Mouse (Mus musculus): ENCODE measurements at regions not wholly inside any gene's neighbourhood (a gene's known extent, or its start where the extent isn't known, plus 50 kb on each side); places are given as distances from the start of the nearest gene placed in this dataset.
"Not testable (repeated sequence)": the region's sequence is repeated elsewhere in the genome, so short reads cannot be mapped to it uniquely, and the experiment has no call there.

- H3K4me3 ChIP-seq (replicated peaks; ENCODE audit: low read length) = no peak overlapping the region
- H3K36me3 ChIP-seq (ENCODE audit: insufficient read depth, low read length) = no peaks in the 10 kb centered on the region
- no peaks in the 10 kb centered on the region for H3K4me1 ChIP-seq (replicated peaks; ENCODE audit: low read depth, low read length)
- H3K9me3 ChIP-seq (ENCODE audit: low read length) = peaks cover 9% of the 10 kb centered on the region
- TF ChIP-seq CTCF (conservative IDR thresholded peaks at IDR 0.05; ENCODE audit: low read length) (no peak), NANOG (IDR thresholded peaks at IDR 0.05; ENCODE audit: borderline replicate concordance, low read length) (no peak), POU5F1 (IDR thresholded peaks at IDR 0.05; ENCODE audit: borderline replicate concordance, low read length) (no peak)
- no peaks in the 10 kb centered on the region for H3K27me3 ChIP-seq (ENCODE audit: insufficient read depth, low read length)
These were observed 160.8 kb downstream of the Stard3nl start for GRCm38 (mm10) chr13:19234700-19235374.

- H3K36me3 ChIP-seq (ENCODE audit: insufficient read depth, low read length); H3K4me1 ChIP-seq (replicated peaks; ENCODE audit: low read depth, low read length); H3K27me3 ChIP-seq (ENCODE audit: insufficient read depth, low read length); H3K9me3 ChIP-seq (ENCODE audit: low read length); H3K4me3 ChIP-seq (replicated peaks; ENCODE audit: low read length): not testable (repeated sequence)
These were observed 175.6 kb downstream of the Stard3nl start for GRCm38 (mm10) chr13:19220004-19220403.

GRCm38 (mm10) chr13:19219383-19219991 lies 176.1 kb downstream of the Stard3nl start:
- H3K36me3 ChIP-seq (ENCODE audit: insufficient read depth, low read length); H3K4me1 ChIP-seq (replicated peaks; ENCODE audit: low read depth, low read length); H3K27me3 ChIP-seq (ENCODE audit: insufficient read depth, low read length); H3K4me3 ChIP-seq (replicated peaks; ENCODE audit: low read length); H3K9me3 ChIP-seq (ENCODE audit: low read length): not testable (repeated sequence)

- H3K27me3 ChIP-seq (ENCODE audit: insufficient read depth, low read length) = no peaks in the 10 kb centered on the region
- no peaks in the 10 kb centered on the region for H3K4me1 ChIP-seq (replicated peaks; ENCODE audit: low read depth, low read length)
- H3K36me3 ChIP-seq (ENCODE audit: insufficient read depth, low read length) = no peaks in the 10 kb centered on the region
- H3K4me3 ChIP-seq (replicated peaks; ENCODE audit: low read length) = no peak overlapping the region
- peaks cover 27% of the 10 kb centered on the region for H3K9me3 ChIP-seq (ENCODE audit: low read length)
- TF ChIP-seq NANOG (IDR thresholded peaks at IDR 0.05; ENCODE audit: borderline replicate concordance, low read length) (no peak), CTCF (conservative IDR thresholded peaks at IDR 0.05; ENCODE audit: low read length) (no peak), POU5F1 (IDR thresholded peaks at IDR 0.05; ENCODE audit: borderline replicate concordance, low read length) (no peak)
These were observed 190.9 kb downstream of the Stard3nl start for GRCm38 (mm10) chr13:19204669-19205068.

GRCm38 (mm10) chr13:19202320-19202719 lies 193.3 kb downstream of the Stard3nl start:
- not testable (repeated sequence) for H3K4me1 ChIP-seq (replicated peaks; ENCODE audit: low read depth, low read length); H3K36me3 ChIP-seq (ENCODE audit: insufficient read depth, low read length); H3K27me3 ChIP-seq (ENCODE audit: insufficient read depth, low read length); H3K4me3 ChIP-seq (replicated peaks; ENCODE audit: low read length)
- H3K9me3 ChIP-seq (ENCODE audit: low read length) = peaks cover 27% of the 10 kb centered on the region

Measured in E14TG2a.4 (cell line).